Mouse (Mus musculus) ovary, postnatal 14 days (tissue): ENCODE results near the gene Rnf123.
"Not testable (repeated sequence)": the region's sequence is repeated elsewhere in the genome, so short reads cannot be mapped to it uniquely, and the experiment has no call there.

Source experiments
- DNase-seq: peaks from one replicate; pipeline ENCODE4 v3.0.0; 2022; ENCODE audit warnings: low spot score

Rnf123 gene

GRCm38 (mm10) chr9:108035331-108036156, 47.6 kb downstream of the Rnf123 start:
- DNase-seq: no peak

GRCm38 (mm10) chr9:108032126-108032525, 51.0 kb downstream of the Rnf123 start:
- DNase-seq: no peak

GRCm38 (mm10) chr9:108027867-108028266, 55.3 kb downstream of the Rnf123 start:
- DNase-seq: no peak

GRCm38 (mm10) chr9:108026584-108026983, 56.6 kb downstream of the Rnf123 start:
- DNase-seq: no peak

- DNase-seq: no peak
Measured at GRCm38 (mm10) chr9:108023216-108023615, 59.9 kb downstream of the Rnf123 start.

GRCm38 (mm10) chr9:108020741-108021140, 62.4 kb downstream of the Rnf123 start:
- DNase-seq: no peak

- DNase-seq: no peak
Measured at GRCm38 (mm10) chr9:108017127-108017526, 66.0 kb downstream of the Rnf123 start.

- DNase-seq: not testable (repeated sequence)
Measured at GRCm38 (mm10) chr9:108013577-108013976, 69.6 kb downstream of the Rnf123 start.

GRCm38 (mm10) chr9:108010385-108010784, 72.8 kb downstream of the Rnf123 start:
- no peak for DNase-seq

GRCm38 (mm10) chr9:108008041-108008440, 75.1 kb downstream of the Rnf123 start:
- DNase-seq: no peak

- DNase-seq: no peak
Measured at GRCm38 (mm10) chr9:108003531-108003890, 79.6 kb downstream of the Rnf123 start.

- peak; percentile 42 for DNase-seq
Measured at GRCm38 (mm10) chr9:108002778-108003530, 80.2 kb downstream of the Rnf123 start.

GRCm38 (mm10) chr9:108001922-108002770, 81.0 kb downstream of the Rnf123 start, which contains the start of gene Ip6k1:
Ip6k1 (plus strand) TSS chr9:108002501.
- DNase-seq: peak; percentile 100
